ENCODE assay signal across 29 mouse cellular contexts in the genomic region with DNA sequence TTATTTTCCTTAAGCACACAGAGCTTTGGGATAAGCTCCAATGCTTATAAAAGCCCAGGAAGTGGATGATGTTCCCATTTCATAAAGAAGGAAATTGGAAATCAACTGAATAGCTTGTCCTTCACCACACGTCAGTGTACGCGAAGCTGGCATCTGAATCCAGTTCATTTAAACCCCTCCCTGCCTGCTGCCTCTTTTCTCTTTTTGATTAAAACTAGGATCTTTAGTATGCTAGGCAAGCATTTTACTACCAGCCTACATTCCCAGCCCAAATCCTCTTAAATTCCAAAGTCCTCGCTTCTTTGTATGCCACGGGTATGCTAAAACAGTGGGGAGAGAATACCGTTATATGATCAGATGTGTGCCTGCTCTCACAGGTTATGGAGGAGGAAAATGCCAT. TPM values are rescaled to one million over a fixed set of nuclear protein-coding genes. Genes with fewer than 3 reads are reported as not detected.
DNase-seq lines count a peak whose midpoint lies in the region; ATAC-seq and TF ChIP-seq lines count a peak whose summit lies in the region.
"Had no signal": no experiment of that assay in that cellular context is flagged by ENCODE, and none has a peak within 500 bp of the region (broad histone marks: within the 10 kb centered on the region; RNA-seq: fewer than 3 reads in every experiment).

No protein-coding gene starts in this region.

- no peaks in the 10 kb centered on the region for H3K9me3 ChIP-seq in forebrain, postnatal 0 days (ENCODE audit: low read length)
- H3K9me3 ChIP-seq in forebrain, embryonic 12.5 days, result no peaks in the 10 kb centered on the region
- no peaks in the 10 kb centered on the region for H3K9me3 ChIP-seq in limb, embryonic 15.5 days
- H3K9me3 ChIP-seq in limb, embryonic 10.5 days (replicated peaks), result no peaks in the 10 kb centered on the region
- no peaks in the 10 kb centered on the region for H3K9me3 ChIP-seq in midbrain, embryonic 12.5 days
- no peaks in the 10 kb centered on the region for H3K9me3 ChIP-seq in midbrain, embryonic 16.5 days (replicated peaks; ENCODE audit: control insufficient read depth, low read length, poor library complexity, severe bottlenecking)
- H3K9me3 ChIP-seq: embryonic facial prominence, embryonic 10.5 days; embryonic facial prominence, embryonic 15.5 days; hindbrain, embryonic 10.5 days; hindbrain, embryonic 15.5 days; intestine, embryonic 15.5 days; limb, embryonic 13.5 days; liver, embryonic 12.5 days had no signal

- no peaks in the 10 kb centered on the region for H3K36me3 ChIP-seq in forebrain, postnatal 0 days (ENCODE audit: insufficient read depth)
- no peaks in the 10 kb centered on the region for H3K36me3 ChIP-seq in forebrain, embryonic 12.5 days (replicated peaks)
- H3K36me3 ChIP-seq in limb, embryonic 15.5 days, result no peaks in the 10 kb centered on the region
- H3K36me3 ChIP-seq in limb, embryonic 10.5 days, result peaks cover 10% of the 10 kb centered on the region; the same call in 1 of the 2 replicates
- no peaks in the 10 kb centered on the region for H3K36me3 ChIP-seq in midbrain, embryonic 12.5 days
- H3K36me3 ChIP-seq in midbrain, embryonic 16.5 days (ENCODE audit: control insufficient read depth, insufficient read depth, low read length), result no peaks in the 10 kb centered on the region
- H3K36me3 ChIP-seq: embryonic facial prominence, embryonic 15.5 days; hindbrain, embryonic 15.5 days; intestine, embryonic 15.5 days; limb, embryonic 13.5 days; liver, embryonic 12.5 days had no signal

- TF ChIP-seq CTCF in forebrain, postnatal 0 days (IDR thresholded peaks at IDR 0.05; ENCODE audit: low read depth), result no peak

- peaks cover 7% of the 10 kb centered on the region; the same call in 1 of the 2 replicates for H3K4me1 ChIP-seq in forebrain, postnatal 0 days (ENCODE audit: insufficient read depth)
- H3K4me1 ChIP-seq in forebrain, embryonic 12.5 days, result peaks cover 9% of the 10 kb centered on the region; the same call in 1 of the 2 replicates
- peaks cover 12% of the 10 kb centered on the region for H3K4me1 ChIP-seq in limb, embryonic 15.5 days
- no peaks in the 10 kb centered on the region for H3K4me1 ChIP-seq in limb, embryonic 10.5 days
- peaks cover 7% of the 10 kb centered on the region; the same call in 1 of the 2 replicates for H3K4me1 ChIP-seq in midbrain, embryonic 12.5 days
- no peaks in the 10 kb centered on the region; the same call in 1 of the 2 replicates for H3K4me1 ChIP-seq in midbrain, embryonic 16.5 days (ENCODE audit: control insufficient read depth, insufficient read depth, low read length)
- H3K4me1 ChIP-seq: embryonic facial prominence, embryonic 10.5 days; hindbrain, embryonic 10.5 days; hindbrain, embryonic 15.5 days; intestine, embryonic 15.5 days; liver, embryonic 12.5 days had no signal

- H3K27ac ChIP-seq in forebrain, postnatal 0 days (ENCODE audit: low read depth, low read length), result peak overlapping the region; percentile 72
- no peak overlapping the region for H3K27ac ChIP-seq in forebrain, embryonic 12.5 days
- peak overlapping the region; percentile 17; the same call in 1 of the 2 replicates for H3K27ac ChIP-seq in limb, embryonic 15.5 days
- no peak overlapping the region for H3K27ac ChIP-seq in limb, embryonic 10.5 days
- H3K27ac ChIP-seq in midbrain, embryonic 12.5 days (replicated peaks), result peak overlapping the region; percentile 10; the same call in 1 of the 2 replicates
- peak overlapping the region; percentile 31 for H3K27ac ChIP-seq in midbrain, embryonic 16.5 days (ENCODE audit: low read length)
- H3K27ac ChIP-seq: embryonic facial prominence, embryonic 10.5 days; embryonic facial prominence, embryonic 15.5 days; hindbrain, embryonic 10.5 days; hindbrain, embryonic 15.5 days; intestine, embryonic 15.5 days; kidney, postnatal 0 days; limb, embryonic 13.5 days; liver, embryonic 12.5 days had no signal

- DNase-seq in forebrain, postnatal 0 days, result peak; percentile 56
- DNase-seq in limb, embryonic 10.5 days (ENCODE audit: low spot score), result no peak
- DNase-seq in adrenal gland, adult 18-20 months (ENCODE audit: low spot score in 2 of 2), result no peak
- DNase-seq: adrenal gland, adult 2 months; adrenal gland, postnatal 36 days; cerebellum, adult 8-10 months; cerebellum, postnatal 25 days; gastrocnemius, postnatal 10 days; heart, postnatal 14 days; kidney, adult 8-10 months; kidney, postnatal 4 days; liver, postnatal 0 days; lung, postnatal 36 days; right cerebral cortex, adult 18-20 months; spleen, adult 18-20 months; thymus, postnatal 14 days had no signal

- no peak overlapping the region for H3K9ac ChIP-seq in forebrain, postnatal 0 days
- no peak overlapping the region for H3K9ac ChIP-seq in forebrain, embryonic 12.5 days
- no peak overlapping the region for H3K9ac ChIP-seq in limb, embryonic 15.5 days
- no peak overlapping the region for H3K9ac ChIP-seq in midbrain, embryonic 12.5 days (replicated peaks)
- no peak overlapping the region for H3K9ac ChIP-seq in midbrain, embryonic 16.5 days (ENCODE audit: low read depth, low read length)
- H3K9ac ChIP-seq: embryonic facial prominence, embryonic 15.5 days; hindbrain, embryonic 15.5 days; intestine, embryonic 15.5 days; limb, embryonic 13.5 days; liver, embryonic 12.5 days; liver, postnatal 0 days had no signal

- H3K4me3 ChIP-seq in forebrain, postnatal 0 days (ENCODE audit: low read depth, low read length), result no peak overlapping the region
- H3K4me3 ChIP-seq in forebrain, embryonic 12.5 days (replicated peaks), result no peak overlapping the region
- H3K4me3 ChIP-seq in limb, embryonic 15.5 days, result no peak overlapping the region
- H3K4me3 ChIP-seq in limb, embryonic 10.5 days, result no peak overlapping the region
- H3K4me3 ChIP-seq in midbrain, embryonic 12.5 days, result no peak overlapping the region
- H3K4me3 ChIP-seq in midbrain, embryonic 16.5 days (ENCODE audit: low read depth, low read length), result no peak overlapping the region
- H3K4me3 ChIP-seq: embryonic facial prominence, embryonic 10.5 days; embryonic facial prominence, embryonic 15.5 days; hindbrain, embryonic 10.5 days; hindbrain, embryonic 15.5 days; intestine, embryonic 15.5 days; left cerebral cortex, adult 2 months; limb, embryonic 13.5 days; liver, embryonic 12.5 days had no signal

- H3K27me3 ChIP-seq in forebrain, postnatal 0 days (ENCODE audit: insufficient read depth, low read length), result no peaks in the 10 kb centered on the region
- H3K27me3 ChIP-seq in forebrain, embryonic 12.5 days, result no peaks in the 10 kb centered on the region
- no peaks in the 10 kb centered on the region for H3K27me3 ChIP-seq in limb, embryonic 15.5 days
- no peaks in the 10 kb centered on the region for H3K27me3 ChIP-seq in limb, embryonic 10.5 days (ENCODE audit: low read depth, poor library complexity, severe bottlenecking)
- H3K27me3 ChIP-seq in midbrain, embryonic 12.5 days, result no peaks in the 10 kb centered on the region
- H3K27me3 ChIP-seq in midbrain, embryonic 16.5 days (ENCODE audit: control insufficient read depth, insufficient read depth, low read depth, low read length), result no peaks in the 10 kb centered on the region
- H3K27me3 ChIP-seq: embryonic facial prominence, embryonic 15.5 days; hindbrain, embryonic 15.5 days; intestine, embryonic 15.5 days; limb, embryonic 13.5 days; liver, embryonic 12.5 days had no signal

- peak; percentile 69 for ATAC-seq in forebrain, postnatal 0 days
- no peak for ATAC-seq in forebrain, embryonic 12.5 days (ENCODE audit: low FRiP score)
- ATAC-seq in limb, embryonic 15.5 days (ENCODE audit: insufficient number of reproducible peaks, low FRiP score, low TSS enrichment, low read depth), result no peak
- ATAC-seq in midbrain, embryonic 12.5 days (ENCODE audit: low FRiP score, low read depth), result no peak
- ATAC-seq in midbrain, embryonic 16.5 days, result no peak
- ATAC-seq: intestine, embryonic 15.5 days; liver, embryonic 12.5 days; liver, postnatal 0 days had no signal

- 26% methylated on average over 6 of the region's 6 CpGs for WGBS in forebrain, postnatal 0 days
- WGBS in forebrain, embryonic 12.5 days, result 79% methylated on average over 6 of the region's 6 CpGs
- 60% methylated on average over 6 of the region's 6 CpGs for WGBS in limb, embryonic 15.5 days
- 95% methylated on average over 6 of the region's 6 CpGs for WGBS in limb, embryonic 10.5 days
- 62% methylated on average over 6 of the region's 6 CpGs for WGBS in midbrain, embryonic 12.5 days
- WGBS in midbrain, embryonic 16.5 days, result 40% methylated on average over 6 of the region's 6 CpGs

- no peak overlapping the region for H3K4me2 ChIP-seq in forebrain, postnatal 0 days (ENCODE audit: low read depth)
- H3K4me2 ChIP-seq in forebrain, embryonic 12.5 days, result no peak overlapping the region
- H3K4me2 ChIP-seq in limb, embryonic 15.5 days, result no peak overlapping the region
- no peak overlapping the region for H3K4me2 ChIP-seq in midbrain, embryonic 12.5 days (replicated peaks)
- no peak overlapping the region for H3K4me2 ChIP-seq in midbrain, embryonic 16.5 days (ENCODE audit: low read length)
- H3K4me2 ChIP-seq: embryonic facial prominence, embryonic 15.5 days; hindbrain, embryonic 15.5 days; intestine, embryonic 15.5 days; limb, embryonic 13.5 days; liver, embryonic 12.5 days had no signal

RNA-seq across cellular contexts. Expression of gene Map2k6, which starts 17.8 kb away (rescaled TPM):
- 25.5 and 25.9 TPM in 2 replicates for total RNA-seq in forebrain, postnatal 0 days (2014; rRNA removed)
- 19.2 and 21.3 TPM in 2 replicates for polyA plus RNA-seq in forebrain, postnatal 0 days (2015; fragmentation: Nextera tagmentation; extraction: Ambion mirVana)
- polyA plus RNA-seq in forebrain, embryonic 12.5 days (2016; fragmentation: Nextera tagmentation; extraction: Ambion mirVana), result 39.5 and 40.3 TPM in 2 replicates
- polyA plus RNA-seq in limb, embryonic 15.5 days (2015; fragmentation: Nextera tagmentation; extraction: Ambion mirVana), result 21.1 and 21.9 TPM in 2 replicates
- polyA plus RNA-seq in limb, embryonic 10.5 days (2016; fragmentation: Nextera tagmentation; extraction: Ambion mirVana), result 46.6 and 49.1 TPM in 2 replicates
- 27.6 and 31.5 TPM in 2 replicates for polyA plus RNA-seq in midbrain, embryonic 12.5 days (2016; fragmentation: Nextera tagmentation; extraction: Ambion mirVana)
- 22.1 and 23.4 TPM in 2 replicates for polyA plus RNA-seq in midbrain, embryonic 16.5 days (2015; fragmentation: Nextera tagmentation; extraction: Ambion mirVana)
- 1 to 10 TPM; 2.1 to 3.5 TPM for total RNA-seq in adrenal gland, adult 18-20 months (2021)

Comparison
In these comparisons a context has a peak if more than half of its experiments do, and no peak if none do; other contexts are left out.
1. H3K27ac ChIP-seq: peak in forebrain, postnatal 0 days (single experiment), limb, embryonic 15.5 days (single experiment), midbrain, embryonic 12.5 days (single experiment) and midbrain, embryonic 16.5 days (single experiment); none in forebrain, embryonic 12.5 days (single experiment) and limb, embryonic 10.5 days (single experiment).